Mouse (Mus musculus): Measurements from ENCODE around the gene Rab3ip.

Gene Rab3ip

DNA sequence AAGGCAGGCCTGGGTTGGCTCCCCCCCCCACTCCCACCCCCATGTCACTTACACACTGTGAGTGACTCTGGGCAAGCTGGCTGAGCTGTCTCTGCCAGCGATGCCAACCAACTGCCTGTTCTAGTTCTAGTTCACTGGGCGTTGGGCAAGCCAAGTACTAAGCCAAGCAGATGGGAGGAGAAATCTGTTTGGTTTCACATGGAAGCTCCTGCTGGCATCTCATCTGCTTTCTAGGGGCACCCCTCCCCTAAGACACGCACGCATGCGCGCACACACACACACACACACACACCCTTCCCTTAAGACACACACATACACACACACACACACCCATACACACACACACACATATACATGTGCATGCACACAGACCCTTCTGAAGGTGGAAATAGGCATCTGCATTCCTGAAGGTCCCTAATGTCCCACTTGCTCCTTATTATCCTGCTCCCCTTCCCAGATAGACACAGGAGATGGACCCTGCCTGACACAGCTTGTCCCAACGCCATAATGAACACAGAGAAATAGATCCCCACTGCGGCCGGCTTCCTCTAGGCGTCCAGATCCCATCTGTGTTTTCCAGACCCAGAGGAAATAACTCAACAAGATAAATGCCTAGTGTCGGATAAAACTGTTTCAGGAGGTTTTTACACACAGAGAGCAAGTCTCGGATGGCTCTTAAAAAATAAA is 79.1 kb downstream of the Rab3ip start:
- 59% methylated on average over 12 of the region's 12 CpGs for WGBS

DNA sequence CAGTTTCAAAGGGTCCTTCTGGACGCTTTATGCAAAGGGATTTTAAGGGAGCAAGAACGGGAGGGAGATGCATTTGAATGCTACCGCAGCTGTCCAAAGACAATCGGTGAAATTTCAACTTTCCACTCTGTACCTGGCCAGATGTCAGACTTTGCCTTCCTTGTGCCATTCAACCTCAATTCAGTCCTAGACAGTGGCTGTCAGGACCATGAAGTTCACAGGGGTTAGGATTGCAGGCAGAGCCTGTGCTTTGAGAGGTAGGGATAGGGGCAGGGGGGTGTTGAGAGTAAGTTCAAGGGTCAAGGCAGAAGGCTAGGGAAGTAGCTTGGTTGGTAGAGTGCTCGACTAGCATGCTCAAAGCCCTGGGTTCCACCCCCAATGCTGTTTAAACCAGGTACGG is 79.8 kb downstream of the Rab3ip start:
- 71% methylated on average over 6 of the region's 6 CpGs for WGBS

Data from cerebral cortex, adult 2 months (tissue).